Mouse (Mus musculus) midbrain, embryonic 11.5 days (tissue): ENCODE results near the gene Sel1l. TPM values are rescaled to one million over a fixed set of nuclear protein-coding genes. Genes with fewer than 3 reads are reported as not detected.
A peak's percentile ranks its signal among the peaks of the same experiment; 100 is the strongest.

Source experiments
- ATAC-seq: fragments of 200-750 bp; cut with Nextera tagmentation; 2 replicates; pipeline ENCODE4 v1.8.0; 2017; ENCODE audit warnings: moderate TSS enrichment, moderate library complexity; ENCODE audit not compliant: low FRiP score
- DNase-seq: peaks from one replicate; pipeline ENCODE4 v3.0.0; 2015; ENCODE audit warnings: low spot score; ENCODE audit errors: missing footprints
- H3K27ac ChIP-seq: fragments of 300-500 bp; sonication (generic); 2 replicates; pipeline ENCODE4 v1.5.1; 2014; ENCODE audit warnings: low read depth, low read length
- H3K27me3 ChIP-seq: fragments of 300-500 bp; sonication (generic); 2 replicates; pipeline ENCODE4 v1.6.1; 2014; ENCODE audit warnings: mild to moderate bottlenecking, low read length, moderate library complexity, mixed read lengths; ENCODE audit not compliant: control insufficient read depth, insufficient read depth
- H3K36me3 ChIP-seq: fragments of 300-500 bp; sonication (generic); 2 replicates; pipeline ENCODE4 v1.6.1; 2014; ENCODE audit warnings: mild to moderate bottlenecking, low read length, moderate library complexity, mixed read lengths; ENCODE audit not compliant: control insufficient read depth, insufficient read depth
- H3K4me1 ChIP-seq: fragments of 300-500 bp; sonication (generic); 2 replicates; pipeline ENCODE4 v1.6.1; 2014; ENCODE audit warnings: low read length; ENCODE audit not compliant: control insufficient read depth, insufficient read depth
- H3K4me2 ChIP-seq: fragments of 300-500 bp; sonication (generic); 2 replicates; pipeline ENCODE4 v1.6.1; 2014; ENCODE audit warnings: mild to moderate bottlenecking, moderate library complexity
- H3K4me3 ChIP-seq: fragments of 300-500 bp; sonication (generic); 2 replicates; pipeline ENCODE4 v1.5.1; 2014; ENCODE audit warnings: low read depth, low read length
- H3K9ac ChIP-seq: fragments of 300-500 bp; sonication (generic); 2 replicates; pipeline ENCODE4 v1.6.1; 2014; ENCODE audit warnings: low read length
- H3K9me3 ChIP-seq: fragments of 300-500 bp; sonication (generic); 2 replicates; pipeline ENCODE4 v1.6.1; 2016; ENCODE audit warnings: low read length; ENCODE audit not compliant: control insufficient read depth
- WGBS: fragments of 180-500 bp; shearing (Covaris S2); extraction: QIAGEN DNeasy Blood & Tissue Kit; methylation state at CpG from one replicate; pipeline ENCODE4 v1.1.7; 2014; 5-methylcytosine and 5-hydroxymethylcytosine counted together
- polyA plus RNA-seq: library from polyadenylated mRNA; unstranded; fragments of >200 nt; fragmentation: Nextera tagmentation; extraction: Ambion mirVana; gene quantifications from 2 replicates; pipeline ENCODE4 v1.2.1, GENCODE M21; 2014

Gene Sel1l
- polyA plus RNA-seq, 1 experiment from 2014 or later, result 82.8 TPM

DNA sequence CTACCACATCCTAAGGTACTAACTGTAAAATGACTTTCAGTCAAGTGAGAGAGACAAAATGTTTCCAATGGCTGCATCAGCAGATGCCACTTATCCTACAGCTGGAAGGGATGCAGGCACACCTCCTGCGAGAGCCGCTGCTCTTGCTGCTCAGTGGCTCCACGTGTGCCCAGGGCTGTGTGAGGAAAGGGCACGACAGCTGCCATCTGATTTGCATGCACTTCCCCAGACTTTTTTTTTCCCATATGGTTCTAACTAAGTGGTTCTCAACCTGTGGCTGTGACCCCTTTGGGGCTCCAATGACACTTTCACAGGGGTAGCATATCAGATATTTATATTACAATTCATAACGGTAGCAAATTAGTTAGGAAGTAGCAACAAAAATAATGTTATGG is 15.0 kb downstream of the Sel1l start:
- no peaks in the 10 kb centered on the region for H3K9me3 ChIP-seq
- WGBS, result 82% methylated on average over 5 of the region's 5 CpGs
- no peaks in the 10 kb centered on the region for H3K27me3 ChIP-seq
- H3K36me3 ChIP-seq, result peaks cover 7% of the 10 kb centered on the region; the same call in 1 of the 2 replicates
- H3K4me2 ChIP-seq, result no peak overlapping the region
- H3K4me1 ChIP-seq, result no peaks in the 10 kb centered on the region
- DNase-seq, result peak; percentile 10
- no peak overlapping the region for H3K4me3 ChIP-seq
- no peak overlapping the region for H3K27ac ChIP-seq
- ATAC-seq, result no peak
- H3K9ac ChIP-seq, result no peak overlapping the region

DNA sequence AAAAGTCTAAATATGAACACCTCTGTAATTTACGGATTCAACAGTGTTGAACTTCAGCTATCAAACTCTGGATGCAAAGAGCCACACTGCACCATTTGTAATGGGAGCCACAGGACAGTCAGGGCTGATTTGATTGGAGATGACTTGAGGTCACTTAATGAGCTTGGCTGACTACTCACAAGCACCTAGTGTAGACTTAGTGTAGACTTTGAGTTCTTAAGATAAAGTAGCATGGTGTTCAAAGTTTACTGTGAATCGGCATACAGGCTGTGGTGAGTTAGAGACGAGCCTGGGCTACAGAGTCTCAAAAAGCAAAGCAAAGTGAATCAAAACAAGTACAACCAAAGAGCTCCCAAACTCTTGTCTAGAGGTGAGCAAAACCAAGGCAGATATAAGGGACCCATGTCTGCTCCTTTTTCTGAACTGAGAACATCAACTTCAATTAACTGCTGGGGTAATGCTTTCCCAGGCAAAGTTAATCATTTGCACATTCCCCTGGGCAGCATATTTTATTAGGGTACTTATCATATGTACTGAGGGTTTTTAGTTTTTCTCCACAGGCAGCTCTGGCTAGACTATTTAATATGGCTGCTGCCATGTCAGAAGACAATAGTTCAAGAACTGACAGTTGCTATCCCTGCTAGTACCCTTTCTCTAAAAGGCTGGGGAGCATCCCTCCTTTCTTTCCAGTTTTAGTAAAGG is 15.6 kb downstream of the Sel1l start:
- no peak for ATAC-seq
- H3K9ac ChIP-seq, result no peak overlapping the region
- H3K4me3 ChIP-seq, result no peak overlapping the region
- WGBS, result 91% methylated on average over 3 of the region's 3 CpGs
- H3K4me2 ChIP-seq, result no peak overlapping the region
- no peaks in the 10 kb centered on the region for H3K27me3 ChIP-seq
- no peak overlapping the region for H3K27ac ChIP-seq
- DNase-seq, result peak; percentile 6
- H3K9me3 ChIP-seq, result no peaks in the 10 kb centered on the region
- H3K36me3 ChIP-seq, result peaks cover 7% of the 10 kb centered on the region; the same call in 1 of the 2 replicates
- no peaks in the 10 kb centered on the region for H3K4me1 ChIP-seq

DNA sequence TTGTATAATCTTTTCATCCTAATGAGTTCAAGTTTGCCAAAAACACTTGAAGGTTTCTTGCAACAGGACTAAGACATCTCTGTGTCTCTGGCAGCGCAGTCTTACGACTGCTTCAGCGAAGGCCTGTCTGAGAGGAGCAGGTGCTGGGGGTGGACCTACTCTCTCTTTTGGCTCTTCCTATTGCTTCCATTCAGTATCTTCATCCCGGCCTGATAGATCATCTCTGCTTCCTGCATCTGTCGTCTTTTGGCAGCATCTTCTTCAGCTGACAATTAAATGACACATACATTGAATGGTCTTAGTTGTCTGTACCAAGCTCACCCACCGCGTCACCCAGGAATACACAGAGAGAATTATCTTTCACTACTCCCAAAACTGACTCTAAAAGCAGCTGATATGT is 17.5 kb downstream of the Sel1l start:
- Histone ChIP-seq H3K4me2 (no peak overlapping the region), H3K9ac (no peak overlapping the region), H3K36me3 (peaks cover 8% of the 10 kb centered on the region; the same call in 1 of the 2 replicates), H3K4me1 (no peaks in the 10 kb centered on the region), H3K27ac (no peak overlapping the region), H3K4me3 (no peak overlapping the region), H3K27me3 (no peaks in the 10 kb centered on the region), H3K9me3 (no peaks in the 10 kb centered on the region)
- DNase-seq (peak; percentile 57), ATAC-seq (no peak)
- 92% methylated on average over 7 of the region's 7 CpGs for WGBS

DNA sequence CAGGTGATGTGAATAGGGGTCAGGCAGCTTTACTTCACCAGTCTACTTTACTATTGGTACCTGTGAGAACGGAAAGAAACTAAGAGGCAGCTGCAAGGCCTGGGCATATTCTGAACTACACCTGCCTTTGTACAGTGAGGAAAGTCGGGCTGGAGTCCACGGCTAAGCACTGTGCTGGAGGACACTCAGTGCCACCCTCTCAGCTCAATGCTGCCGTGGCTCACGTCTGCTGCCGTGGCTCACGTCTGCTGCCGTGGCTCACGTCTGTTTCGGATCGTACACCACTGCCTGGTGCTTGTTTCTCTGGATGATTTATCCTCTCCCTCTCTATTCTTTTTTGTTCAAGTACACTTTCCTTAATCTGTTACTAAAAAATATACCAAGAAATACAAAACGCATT is 28.5 kb downstream of the Sel1l start:
- no peak overlapping the region for H3K9ac ChIP-seq
- no peaks in the 10 kb centered on the region for H3K4me1 ChIP-seq
- peaks cover 6% of the 10 kb centered on the region for H3K36me3 ChIP-seq
- H3K4me2 ChIP-seq, result no peak overlapping the region
- WGBS, result 95% methylated on average over 12 of the region's 12 CpGs
- peak; percentile 2 for DNase-seq
- H3K9me3 ChIP-seq, result no peaks in the 10 kb centered on the region
- H3K4me3 ChIP-seq, result no peak overlapping the region
- H3K27ac ChIP-seq, result no peak overlapping the region
- ATAC-seq, result no peak
- H3K27me3 ChIP-seq, result no peaks in the 10 kb centered on the region

DNA sequence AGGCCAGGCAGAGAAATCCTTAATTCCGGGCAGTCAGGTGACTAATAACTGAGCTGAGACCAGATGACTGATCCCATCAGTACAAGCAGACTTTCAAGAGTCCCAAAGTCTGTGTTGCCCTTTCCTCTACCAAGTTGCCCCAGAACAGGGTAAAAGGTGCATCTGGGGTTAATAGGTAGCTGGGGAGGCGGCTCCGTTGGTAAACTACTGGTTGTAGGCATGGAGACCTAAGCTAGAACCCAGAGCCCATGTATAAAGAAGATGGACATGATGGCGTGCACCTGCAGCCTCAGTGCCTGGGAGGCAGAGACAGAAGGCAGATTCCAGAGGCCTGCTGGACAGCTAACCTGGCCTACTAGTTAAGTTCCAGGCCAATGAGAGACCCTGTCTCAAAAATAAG is 30.2 kb downstream of the Sel1l start:
- peak; percentile 59 for DNase-seq
- no peak overlapping the region for H3K4me2 ChIP-seq
- H3K4me1 ChIP-seq, result no peaks in the 10 kb centered on the region
- H3K27me3 ChIP-seq, result no peaks in the 10 kb centered on the region
- no peak for ATAC-seq
- H3K36me3 ChIP-seq, result peaks cover 9% of the 10 kb centered on the region; the same call in 1 of the 2 replicates
- no peaks in the 10 kb centered on the region for H3K9me3 ChIP-seq
- no peak overlapping the region for H3K4me3 ChIP-seq
- WGBS, result 94% methylated on average over 4 of the region's 4 CpGs
- H3K27ac ChIP-seq, result no peak overlapping the region
- no peak overlapping the region for H3K9ac ChIP-seq

DNA sequence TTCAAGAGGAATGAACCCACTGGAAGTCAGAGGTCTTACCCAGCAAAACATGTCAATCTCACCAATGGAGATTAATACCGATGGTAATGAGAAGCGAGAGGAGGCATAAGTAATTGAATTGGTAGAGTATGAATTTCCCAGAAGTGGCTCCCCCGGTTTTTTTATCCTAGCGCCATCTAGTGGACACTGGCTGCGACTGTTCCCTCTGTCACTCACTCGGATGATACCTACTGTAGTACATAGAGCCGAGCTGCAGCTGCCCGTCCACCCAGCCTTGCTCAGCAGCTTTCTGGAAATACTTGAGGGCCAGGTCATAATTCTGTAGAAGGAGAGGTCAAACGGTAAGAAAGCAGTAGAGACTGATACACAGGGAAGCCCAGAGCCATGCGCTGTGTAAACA is 33.0 kb downstream of the Sel1l start:
- H3K4me1 ChIP-seq, result no peaks in the 10 kb centered on the region
- peak; percentile 86 for ATAC-seq
- no peak overlapping the region for H3K9ac ChIP-seq
- H3K4me2 ChIP-seq, result no peak overlapping the region
- H3K27me3 ChIP-seq, result no peaks in the 10 kb centered on the region
- WGBS, result 35% methylated on average over 10 of the region's 10 CpGs
- DNase-seq, result peak; percentile 91
- H3K4me3 ChIP-seq, result no peak overlapping the region
- H3K36me3 ChIP-seq, result peaks cover 14% of the 10 kb centered on the region
- no peaks in the 10 kb centered on the region for H3K9me3 ChIP-seq
- no peak overlapping the region for H3K27ac ChIP-seq

DNA sequence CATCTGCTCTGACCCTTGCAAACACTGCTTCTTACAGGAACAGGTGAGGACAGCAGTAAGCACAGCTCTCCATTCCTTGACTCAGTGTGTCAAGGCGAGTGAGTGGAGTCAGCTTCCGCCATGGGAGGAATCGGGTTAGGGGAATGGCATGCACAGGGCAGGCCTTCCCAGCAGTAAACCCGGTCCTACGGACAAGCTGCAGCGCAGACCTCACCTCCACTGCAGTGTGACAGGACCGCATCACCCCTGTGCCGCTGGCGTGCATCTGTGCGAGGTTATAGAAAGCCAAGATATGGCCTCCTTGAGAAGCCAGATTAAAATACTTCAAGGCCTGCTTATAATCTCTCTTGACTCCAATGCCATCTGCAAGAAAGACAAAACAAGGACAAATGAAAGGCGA is 33.4 kb downstream of the Sel1l start:
- no peaks in the 10 kb centered on the region for H3K27me3 ChIP-seq
- H3K4me1 ChIP-seq, result no peaks in the 10 kb centered on the region
- no peak overlapping the region for H3K9ac ChIP-seq
- no peak overlapping the region for H3K27ac ChIP-seq
- H3K36me3 ChIP-seq, result peaks cover 14% of the 10 kb centered on the region
- DNase-seq (peak; percentile 81), ATAC-seq (peak; percentile 54; the same call in 1 of the 2 replicates)
- H3K4me2 ChIP-seq, result no peak overlapping the region
- no peaks in the 10 kb centered on the region for H3K9me3 ChIP-seq
- 91% methylated on average over 11 of the region's 11 CpGs for WGBS
- no peak overlapping the region for H3K4me3 ChIP-seq

DNA sequence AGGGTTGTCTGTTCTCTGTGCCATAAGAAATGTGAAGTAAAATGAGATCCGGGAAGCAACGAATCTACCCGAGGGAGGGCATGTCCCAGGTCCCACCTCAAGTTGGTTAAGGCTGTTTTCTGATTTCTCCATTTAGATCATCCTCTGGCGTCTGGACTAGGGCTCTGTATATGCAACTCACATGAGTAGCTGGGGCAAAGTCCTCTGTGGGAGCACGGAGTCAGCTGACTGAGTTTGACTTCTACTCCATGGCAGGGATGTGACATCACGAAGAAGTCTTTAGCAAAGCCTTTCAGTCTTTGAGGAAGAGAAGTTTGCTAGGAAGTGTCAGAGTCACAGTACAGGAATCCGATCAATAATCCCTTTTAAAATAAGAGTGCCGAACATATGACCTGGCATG is 40.0 kb downstream of the Sel1l start:
- 95% methylated on average over 8 of the region's 8 CpGs for WGBS
- peaks cover 20% of the 10 kb centered on the region for H3K36me3 ChIP-seq

DNA sequence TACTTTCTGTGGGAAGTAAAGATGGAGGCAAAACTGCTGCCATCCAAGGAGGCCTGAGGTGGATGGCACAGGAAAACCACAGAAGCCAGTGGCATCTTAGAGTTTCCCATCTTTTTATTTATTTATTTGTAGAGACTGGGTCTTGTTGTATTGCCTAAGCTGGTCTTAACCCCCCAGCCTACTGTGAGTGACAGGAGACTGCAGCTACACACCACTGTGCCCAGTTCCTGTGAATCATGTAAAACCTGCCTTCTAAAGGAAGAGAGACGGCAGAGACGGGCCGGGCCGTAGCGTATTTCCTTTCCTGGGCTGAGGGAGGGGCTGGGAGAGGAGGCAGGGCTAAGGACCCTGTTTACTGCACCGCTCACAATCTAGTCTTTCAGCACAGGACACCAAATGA is 41.2 kb downstream of the Sel1l start:
- no peak for ATAC-seq

More for the DNA sequence above, 40.0 kb downstream of the Sel1l start:
- Histone ChIP-seq H3K4me2 (no peak overlapping the region), H3K27me3 (no peaks in the 10 kb centered on the region), H3K9me3 (no peaks in the 10 kb centered on the region), H3K4me1 (no peaks in the 10 kb centered on the region), H3K9ac (no peak overlapping the region), H3K27ac (no peak overlapping the region), H3K4me3 (no peak overlapping the region)
- ATAC-seq, result no peak
- no peak for DNase-seq

More for the DNA sequence above, 41.2 kb downstream of the Sel1l start:
- Histone ChIP-seq H3K9me3 (no peaks in the 10 kb centered on the region), H3K27me3 (no peaks in the 10 kb centered on the region), H3K4me3 (no peak overlapping the region), H3K4me2 (no peak overlapping the region), H3K36me3 (peaks cover 14% of the 10 kb centered on the region), H3K27ac (no peak overlapping the region), H3K9ac (no peak overlapping the region), H3K4me1 (no peaks in the 10 kb centered on the region)
- peak; percentile 41 for DNase-seq
- 95% methylated on average over 6 of the region's 6 CpGs for WGBS
